Mouse (Mus musculus) retina, adult 2 months (tissue): Measurements from ENCODE around the gene Eml4.
A peak's percentile ranks its signal among the peaks of the same experiment; 100 is the strongest.

Experiments used
- DNase-seq: peaks from one replicate; pipeline ENCODE4 v3.0.0-alpha.2; 2012; ENCODE audit warnings: low read depth, low spot score

Eml4 gene

DNA sequence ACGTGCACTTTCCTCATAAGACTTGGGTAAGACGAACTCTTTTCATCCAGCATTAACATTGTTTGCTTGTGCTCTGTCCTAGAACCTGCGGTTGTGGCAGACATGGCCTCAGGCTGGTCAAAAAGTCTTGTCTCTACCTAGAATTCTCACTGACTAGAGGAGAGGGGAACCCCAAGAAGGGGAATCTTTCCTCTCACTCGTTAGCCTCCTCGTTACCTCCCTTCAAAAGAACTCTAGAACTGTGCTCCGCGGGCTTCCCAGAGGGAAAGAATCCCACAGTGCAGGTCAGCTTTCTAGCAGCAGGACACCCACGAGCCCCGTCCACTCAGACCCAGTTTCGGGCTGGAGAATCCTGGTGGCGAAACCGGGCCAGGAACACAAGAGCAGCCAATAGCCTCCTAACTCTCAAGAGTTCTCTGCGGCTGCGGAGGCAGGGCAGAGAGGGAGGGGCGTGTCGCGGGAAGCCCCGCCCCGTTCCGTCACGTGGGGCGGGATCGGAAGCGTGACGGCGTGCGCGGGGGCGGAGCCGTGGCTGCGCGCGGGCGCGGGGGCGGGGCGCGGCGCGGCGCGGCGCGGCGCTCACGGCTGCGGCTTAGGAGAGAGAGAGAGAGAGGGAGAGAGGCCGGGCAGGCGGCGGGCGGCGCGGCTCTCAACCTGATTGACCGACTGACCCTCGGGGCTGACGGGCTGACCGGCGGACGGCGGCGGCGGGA, at the start of gene Eml4:
Eml4 (plus strand) TSS at position 553 of the 713 bp plus-strand sequence.
- peak; percentile 83 for DNase-seq

DNA sequence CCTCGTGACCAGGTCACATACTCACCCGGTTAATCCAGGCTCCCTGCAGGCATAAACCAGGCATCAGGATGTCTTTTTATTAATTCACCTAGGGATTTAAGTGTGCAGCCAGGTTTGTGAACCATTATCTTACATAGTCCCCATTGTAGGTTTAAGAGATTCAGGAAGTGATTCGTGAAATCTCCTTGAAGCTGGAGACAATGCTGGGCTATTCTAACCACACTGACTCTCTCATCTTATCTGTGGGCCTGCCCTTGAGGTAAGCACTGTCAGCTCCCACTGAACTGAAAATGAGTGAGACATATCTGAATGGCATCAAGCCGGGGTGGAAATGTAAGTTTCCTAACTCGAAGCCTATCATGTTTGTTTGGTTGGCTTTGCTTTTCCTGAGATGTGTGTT, 49.3 kb upstream of the Eml4 start:
- no peak for DNase-seq

DNA sequence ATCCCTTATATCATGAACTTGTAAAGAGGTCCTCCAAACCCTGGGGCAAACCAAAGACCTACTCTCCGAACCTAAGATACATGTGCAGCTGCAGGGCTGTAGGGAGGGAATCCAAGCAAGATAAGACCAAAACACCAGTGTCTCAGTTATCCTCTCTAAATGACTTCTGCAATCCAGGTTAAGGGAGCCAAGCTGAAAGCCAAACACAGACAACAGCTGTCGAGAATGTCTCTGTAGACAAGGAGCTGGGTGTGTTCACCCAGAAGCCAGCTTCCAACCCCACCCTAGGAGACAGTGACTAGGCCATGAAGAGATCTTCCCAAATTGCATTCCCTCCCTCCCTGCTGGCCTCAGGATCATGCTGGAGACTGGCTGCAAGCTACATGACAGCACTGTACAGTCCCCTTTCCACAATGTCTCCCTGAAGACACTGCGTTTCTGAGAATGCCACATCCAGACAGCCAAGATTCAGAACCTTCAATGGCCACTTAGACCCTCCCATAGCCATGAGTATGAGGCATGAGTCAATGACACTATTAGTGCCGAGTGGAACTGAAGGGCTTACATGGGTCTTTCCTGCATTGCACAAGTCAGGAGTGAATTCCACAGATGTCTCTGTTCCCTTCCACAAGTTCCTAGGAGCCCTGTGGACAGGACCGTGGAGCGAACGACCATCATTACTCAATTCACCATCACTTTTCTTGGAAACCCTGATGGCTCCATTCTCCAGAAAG, 46.5 kb upstream of the Eml4 start:
- DNase-seq: no peak

DNA sequence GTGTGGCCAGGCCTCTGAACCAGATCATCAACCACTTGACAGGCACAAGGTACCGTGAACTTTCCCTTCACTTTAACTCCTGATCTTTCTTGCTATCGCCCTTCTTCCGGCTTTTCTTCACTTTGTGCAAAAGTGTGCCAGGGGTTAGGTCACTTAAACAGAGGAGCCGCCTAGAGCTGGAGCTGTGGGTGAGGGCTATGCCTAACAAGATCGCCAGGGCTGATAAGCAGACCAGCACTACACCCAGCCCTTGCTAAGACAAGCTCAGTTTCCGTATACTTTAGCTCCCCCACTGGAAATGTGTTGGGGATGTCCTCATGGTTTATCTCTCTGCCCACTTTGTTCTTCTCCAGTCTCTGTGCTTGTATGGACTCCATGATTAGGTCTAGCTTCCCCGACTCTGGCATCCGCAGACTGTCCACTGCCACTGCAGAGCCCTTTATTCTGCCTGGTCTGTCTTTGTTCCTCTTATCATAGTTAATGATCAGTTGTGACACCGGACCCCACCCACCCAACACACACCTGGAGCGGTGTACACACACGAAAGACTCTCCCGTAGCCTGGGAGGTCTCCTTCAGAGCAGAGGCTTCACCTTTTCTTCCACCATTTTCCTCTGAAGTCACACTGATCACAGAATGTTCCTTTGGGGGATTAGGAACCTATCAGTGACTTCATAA, 43.6 kb upstream of the Eml4 start:
- DNase-seq: no peak

DNA sequence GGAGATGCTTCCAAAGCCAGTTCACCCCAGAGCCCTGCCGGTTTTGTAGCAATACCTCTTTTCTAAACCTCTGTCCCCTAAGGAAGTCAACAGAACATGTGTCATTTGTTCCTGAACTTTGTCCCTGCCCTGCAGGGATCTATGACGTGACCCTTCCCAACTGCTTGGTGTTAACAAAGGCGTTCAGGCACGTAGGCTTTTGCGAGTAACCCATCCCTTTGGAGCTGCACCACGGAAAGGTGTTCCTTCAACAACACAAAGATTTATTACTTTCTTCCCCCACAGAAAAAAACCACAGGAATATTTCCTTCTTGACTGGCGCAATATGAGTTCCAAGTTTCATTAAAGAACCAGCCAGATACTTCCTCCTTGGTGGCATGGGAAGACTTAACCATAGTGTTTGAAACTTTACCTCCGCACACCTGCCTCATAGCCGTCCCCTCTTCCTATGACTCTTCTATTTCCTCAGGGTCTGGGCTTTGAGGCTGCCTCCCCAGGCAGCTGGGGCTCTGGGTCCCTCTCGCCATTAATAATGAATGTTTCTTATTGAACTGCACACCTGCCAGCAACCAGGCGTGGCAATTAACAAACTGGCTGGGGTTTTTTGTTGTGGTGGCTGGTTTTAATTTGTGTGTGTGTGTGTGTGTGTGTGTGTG, 43.0 kb upstream of the Eml4 start:
- DNase-seq: no peak

DNA sequence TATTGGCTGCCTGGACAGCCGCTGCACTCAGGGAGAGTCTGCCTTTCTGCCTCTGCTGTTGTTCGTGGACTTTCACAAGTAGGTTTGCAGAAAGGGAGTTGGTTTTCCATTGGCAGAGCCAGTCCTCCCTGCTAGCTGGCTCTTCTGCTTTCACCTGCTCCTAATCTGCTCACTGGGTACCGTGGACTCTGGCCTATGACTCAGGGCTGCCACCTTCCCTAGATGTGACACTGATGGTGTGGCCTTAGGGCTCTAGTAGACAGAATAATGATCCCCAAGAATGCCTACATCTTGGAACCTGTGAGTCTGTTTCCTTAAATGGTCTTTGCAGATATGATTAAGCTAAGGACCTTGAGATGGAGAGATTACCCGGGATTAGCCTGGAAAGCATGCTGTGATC, 42.3 kb upstream of the Eml4 start:
- DNase-seq: no peak

DNA sequence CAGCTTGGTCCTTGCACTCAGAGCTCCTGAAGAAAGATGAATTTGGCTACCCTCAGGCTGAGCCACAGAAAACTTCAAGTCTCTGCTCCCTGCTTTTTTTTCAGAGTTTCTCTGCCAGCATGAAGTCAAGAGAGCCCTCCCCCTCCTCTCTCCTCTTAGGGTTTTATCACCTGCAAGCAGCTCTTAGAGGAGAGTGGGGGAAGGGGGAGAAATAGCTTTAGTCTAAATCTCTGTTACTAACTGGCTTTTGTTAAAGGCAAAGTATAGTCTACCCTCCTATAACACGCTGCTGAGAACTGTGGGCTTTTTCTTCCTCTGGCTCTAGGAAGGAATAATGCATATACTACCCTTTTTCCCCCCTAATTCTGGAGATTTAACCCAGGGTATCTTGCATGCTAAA, 41.5 kb upstream of the Eml4 start:
- DNase-seq: no peak

DNA sequence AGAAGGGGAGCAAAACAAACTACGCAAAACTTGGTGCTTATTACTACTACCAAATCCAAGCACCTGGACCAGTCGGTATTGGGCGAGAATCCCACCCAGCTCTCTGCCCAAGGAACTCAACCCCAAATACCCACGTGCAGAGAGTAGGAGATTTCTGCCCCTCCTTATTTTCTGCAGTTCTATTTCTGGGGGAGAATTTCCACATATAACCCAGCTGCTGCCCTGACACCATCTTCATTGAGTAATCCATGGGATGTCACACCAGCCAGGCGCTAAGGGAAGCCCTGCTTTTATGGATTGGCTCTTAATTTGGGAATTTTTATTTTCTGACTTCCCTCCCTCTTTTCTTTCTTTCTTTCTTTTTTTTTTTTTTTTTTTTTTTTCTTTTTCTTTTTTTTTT, 38.9 kb upstream of the Eml4 start:
- no peak for DNase-seq

DNA sequence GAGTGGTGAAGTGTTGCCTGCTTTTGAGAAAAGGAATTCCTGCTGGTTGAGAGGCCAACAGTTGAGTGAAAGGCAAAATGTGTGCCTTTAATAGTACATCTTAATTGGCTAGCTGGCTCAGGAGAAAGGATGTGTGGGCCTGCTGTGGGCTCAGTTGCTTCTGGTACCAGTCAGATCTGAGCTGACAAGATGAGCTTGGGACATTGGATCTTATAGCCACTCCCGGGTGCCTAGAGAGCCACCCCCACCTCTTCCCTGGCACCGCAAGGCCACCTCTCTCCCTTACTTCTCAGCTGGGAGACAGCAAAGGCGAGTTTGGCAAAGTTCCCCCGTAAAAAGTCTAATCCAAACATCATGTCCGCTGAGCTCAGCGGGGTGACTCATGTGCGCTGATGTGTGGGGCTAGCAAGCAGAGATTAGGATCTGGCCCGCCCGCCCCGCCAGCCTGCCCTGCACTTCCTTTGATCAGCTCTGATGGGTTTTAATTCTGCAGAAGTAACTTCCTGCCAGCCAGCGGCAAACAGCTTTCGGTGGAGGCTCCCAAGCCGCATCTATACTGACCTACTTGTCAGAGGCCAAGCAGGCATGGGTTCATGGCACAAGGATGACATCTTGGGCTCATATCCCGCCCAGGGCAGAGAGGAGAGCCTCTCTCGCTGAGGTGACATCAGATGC, 38.4 kb upstream of the Eml4 start:
- DNase-seq: no peak

DNA sequence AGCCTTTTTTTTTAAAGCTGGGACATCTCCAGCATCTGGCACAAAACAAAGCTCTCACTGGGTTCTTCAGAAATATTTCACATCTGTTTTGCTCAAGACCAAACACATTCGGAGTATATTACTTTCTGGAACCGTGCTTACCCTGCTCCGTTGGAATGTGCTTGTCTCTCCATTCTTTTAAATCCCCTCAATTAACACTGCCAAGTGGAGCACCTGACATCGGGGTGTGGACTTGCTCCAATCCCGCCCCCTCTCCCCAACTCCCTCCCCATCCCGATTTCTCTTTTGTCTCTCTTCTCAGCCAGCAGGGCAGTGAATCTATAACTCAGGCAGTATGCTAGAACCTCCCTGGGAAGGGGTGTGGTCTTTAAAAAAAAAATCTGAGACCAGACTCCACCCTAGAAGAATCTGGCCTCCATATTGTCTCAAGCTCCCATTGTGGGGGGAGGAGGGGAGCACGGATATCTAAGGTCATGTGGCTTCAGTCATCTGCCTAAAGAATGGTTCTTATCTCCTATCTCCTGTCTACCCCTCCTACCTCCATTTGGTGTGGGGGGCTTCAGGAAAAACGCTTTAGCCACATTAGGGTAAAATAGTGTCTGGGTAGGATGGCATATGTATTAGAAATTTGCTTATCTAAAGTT, 37.6 kb upstream of the Eml4 start:
- no peak for DNase-seq

DNA sequence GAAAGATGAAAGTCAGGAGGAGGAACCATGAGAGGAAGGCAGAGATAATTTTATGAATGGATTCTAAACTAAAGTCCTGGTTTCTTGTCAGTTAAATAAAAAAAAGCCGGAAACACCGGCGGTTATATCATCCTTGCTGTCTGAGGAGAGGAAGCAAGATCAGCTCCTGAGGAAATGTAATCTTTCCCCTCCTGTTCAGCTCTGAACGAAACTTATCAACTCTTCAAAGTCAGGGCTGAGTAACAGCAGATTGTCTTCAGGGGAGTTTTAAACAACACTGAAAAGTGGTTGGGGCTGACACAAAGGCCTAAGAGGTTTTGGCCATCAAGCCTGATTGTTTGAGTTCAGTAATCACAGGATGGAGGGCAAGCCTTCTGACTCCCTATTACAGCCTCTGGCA, 35.3 kb upstream of the Eml4 start:
- no peak for DNase-seq

DNA sequence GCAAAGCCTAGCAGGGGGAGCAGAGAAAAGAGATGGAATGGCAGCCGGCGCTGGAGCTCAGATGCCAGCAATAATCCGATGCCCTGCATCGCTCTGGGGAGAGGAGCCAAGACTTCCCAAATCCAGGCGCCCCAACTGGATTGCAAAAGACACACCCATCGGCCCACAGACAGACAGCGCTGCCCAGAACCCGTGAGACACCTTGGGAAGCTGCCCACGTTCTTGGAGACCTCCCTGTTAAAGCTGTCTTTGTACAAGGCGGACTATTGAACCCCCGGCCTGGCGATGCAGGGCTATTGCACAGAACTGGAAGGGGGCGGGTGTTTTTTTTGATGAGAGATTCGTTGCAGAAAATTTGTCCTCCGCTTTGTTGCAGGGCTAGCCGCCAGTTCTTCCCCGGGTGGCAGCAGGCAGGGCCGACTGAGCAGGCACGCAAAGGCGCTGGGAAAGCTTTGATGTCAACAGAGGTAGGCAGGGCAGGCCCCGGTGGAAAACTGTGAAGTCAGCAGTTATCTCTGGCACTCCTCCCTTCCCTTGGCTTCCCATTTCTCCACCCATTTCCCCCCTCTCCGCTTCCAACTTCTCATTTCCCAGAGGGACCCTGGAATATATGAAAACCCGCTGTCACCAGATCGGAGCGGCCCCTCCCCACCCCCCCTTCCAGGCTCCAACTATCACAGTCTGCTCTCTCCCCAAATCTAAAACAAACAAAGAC, 28.0 kb upstream of the Eml4 start:
- no peak for DNase-seq

DNA sequence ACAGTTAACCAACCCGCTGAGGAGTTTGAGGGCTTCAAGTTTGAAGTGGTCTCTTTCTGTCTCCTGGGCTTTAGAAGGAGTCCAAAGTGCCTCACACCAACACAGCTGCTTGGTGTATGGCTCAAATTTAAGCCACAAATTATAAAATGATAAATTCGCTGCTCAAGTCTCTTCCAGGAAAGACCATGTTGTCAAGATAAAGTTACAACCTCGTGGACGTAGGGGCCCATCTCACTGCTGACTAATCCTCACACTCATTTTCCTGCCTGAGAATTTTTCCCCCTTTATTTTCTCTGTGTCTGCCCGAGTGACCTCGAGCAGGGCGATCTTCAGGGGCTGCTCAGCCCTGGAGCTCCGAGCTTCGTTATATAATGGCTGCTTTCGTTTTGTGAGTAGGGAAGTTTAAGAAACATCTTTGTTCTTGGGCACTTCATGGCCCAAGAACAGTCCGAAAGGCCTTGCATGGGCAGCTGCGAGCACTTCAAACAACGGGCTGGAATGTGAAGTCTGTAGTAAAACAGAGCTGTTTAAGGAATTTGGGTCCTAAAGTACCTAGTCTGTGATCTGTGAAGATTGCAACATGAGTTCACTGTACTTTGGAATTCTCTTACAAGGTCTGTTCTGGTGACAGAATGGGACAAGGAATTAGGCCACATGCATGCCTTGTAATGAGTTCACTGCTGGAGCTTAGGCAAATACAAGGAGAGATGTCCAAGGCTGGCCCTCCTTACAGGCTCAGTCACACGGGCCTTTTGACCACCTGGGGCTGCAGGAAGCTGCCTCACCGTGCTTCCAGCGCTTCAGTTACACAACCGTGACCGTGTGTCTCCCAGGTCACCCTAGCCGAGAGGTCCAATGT, 27.1 kb upstream of the Eml4 start:
- no peak for DNase-seq

DNA sequence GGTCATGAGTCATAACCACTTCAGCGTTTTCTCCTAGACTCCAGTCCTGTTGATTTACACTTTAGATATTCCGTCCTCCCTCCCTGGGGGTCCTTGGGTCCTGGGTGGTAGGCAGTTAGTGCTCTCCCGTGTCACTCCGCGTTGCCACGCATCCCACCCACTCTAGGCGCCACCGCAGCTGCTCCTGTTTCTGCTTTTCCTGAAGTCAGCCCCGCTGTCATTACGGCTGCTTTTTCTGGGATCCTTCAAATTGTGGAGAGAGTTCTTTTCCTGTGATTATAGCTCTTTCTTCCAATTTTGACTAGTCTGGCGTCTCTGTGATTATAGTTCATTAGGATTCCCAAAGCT, 26.5 kb upstream of the Eml4 start:
- DNase-seq: no peak

DNA sequence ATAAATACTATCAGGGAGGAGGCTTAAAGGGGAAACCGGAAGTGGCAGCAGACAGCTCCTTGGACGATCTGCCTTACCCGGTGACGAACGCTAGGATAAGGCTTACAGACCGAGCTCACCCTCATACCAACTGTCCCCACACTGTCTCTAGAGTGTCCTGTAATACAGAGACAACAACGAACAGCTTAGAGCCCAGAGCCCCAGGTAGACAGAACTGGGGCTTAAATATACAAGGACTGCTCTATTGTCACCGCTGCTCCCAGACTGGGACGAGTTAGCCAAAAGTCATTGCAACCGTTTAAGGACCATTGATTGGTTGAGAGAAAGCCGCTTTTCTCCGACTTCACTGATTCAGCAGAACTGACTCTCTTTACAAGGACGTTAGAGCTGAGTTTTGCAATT, 15.5 kb upstream of the Eml4 start:
- no peak for DNase-seq

DNA sequence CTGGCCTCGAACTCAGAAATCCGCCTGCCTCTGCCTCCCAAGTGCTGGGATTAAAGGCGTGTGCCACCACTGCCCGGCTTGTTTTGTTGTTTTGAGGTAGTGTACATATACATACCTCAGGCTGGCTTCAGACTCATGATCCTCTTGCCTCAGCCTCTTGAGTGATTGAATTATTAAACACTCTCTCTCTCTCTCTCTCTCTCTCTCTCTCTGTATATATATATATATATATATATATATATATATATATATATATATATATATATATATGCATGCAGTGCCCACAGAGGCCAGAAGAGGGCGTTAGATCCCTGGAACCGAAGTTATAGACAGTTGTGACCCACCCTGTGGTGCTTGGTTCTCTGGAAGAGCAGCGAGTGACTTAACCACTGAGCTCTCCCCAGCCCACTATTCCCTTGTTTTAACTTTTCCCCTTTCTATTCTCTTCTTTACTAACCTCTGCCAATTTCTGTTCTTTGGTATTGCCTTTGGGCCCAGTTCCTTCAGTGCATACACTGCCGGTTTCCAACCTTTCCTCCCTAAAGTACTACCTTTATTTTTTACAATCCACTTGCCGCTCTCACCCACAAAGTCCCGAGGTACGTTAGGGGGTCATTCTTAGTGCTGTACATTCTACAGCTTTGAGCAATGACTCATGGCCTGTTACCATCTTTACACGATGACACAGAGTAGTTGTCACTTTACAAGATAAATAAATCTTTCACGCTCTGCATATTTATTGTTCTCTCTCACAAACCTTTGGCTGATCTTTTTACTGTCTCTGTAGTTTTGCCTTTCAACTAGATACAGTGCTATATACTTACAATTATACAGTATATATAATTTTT, 13.5 kb upstream of the Eml4 start:
- no peak for DNase-seq

DNA sequence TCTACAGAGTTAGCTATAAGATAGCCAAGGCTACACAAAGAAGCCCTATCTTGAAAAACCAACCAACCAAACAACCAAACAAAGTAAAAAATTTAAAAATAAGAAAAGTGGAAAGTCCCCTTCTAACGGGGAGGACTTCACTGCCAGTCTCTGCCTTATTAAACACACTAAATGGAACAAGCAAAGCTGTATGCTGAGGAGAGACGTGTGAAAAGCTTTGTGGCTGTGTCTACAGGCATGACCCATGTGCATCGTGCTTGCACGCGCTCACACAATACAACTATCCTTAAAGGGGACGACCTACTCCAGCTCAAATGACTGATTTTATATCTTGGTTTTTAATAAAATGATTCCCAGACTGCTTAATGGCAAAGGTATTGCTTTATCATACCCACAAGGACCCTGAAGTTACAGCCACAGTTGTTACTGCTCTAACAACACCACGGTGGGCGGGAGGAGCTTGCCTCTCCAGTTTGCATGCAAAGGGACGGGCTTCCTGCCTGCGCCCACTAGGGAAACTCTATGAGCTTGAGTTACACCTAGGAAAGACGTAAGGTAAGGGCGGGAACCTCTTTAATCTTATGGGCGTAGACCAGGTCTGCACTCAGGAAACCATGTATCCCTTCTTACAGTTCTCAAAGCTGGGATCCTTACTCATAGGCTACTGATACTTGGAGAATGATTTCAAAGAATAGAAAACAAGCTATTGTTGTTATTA, 11.2 kb upstream of the Eml4 start:
- no peak for DNase-seq

DNA sequence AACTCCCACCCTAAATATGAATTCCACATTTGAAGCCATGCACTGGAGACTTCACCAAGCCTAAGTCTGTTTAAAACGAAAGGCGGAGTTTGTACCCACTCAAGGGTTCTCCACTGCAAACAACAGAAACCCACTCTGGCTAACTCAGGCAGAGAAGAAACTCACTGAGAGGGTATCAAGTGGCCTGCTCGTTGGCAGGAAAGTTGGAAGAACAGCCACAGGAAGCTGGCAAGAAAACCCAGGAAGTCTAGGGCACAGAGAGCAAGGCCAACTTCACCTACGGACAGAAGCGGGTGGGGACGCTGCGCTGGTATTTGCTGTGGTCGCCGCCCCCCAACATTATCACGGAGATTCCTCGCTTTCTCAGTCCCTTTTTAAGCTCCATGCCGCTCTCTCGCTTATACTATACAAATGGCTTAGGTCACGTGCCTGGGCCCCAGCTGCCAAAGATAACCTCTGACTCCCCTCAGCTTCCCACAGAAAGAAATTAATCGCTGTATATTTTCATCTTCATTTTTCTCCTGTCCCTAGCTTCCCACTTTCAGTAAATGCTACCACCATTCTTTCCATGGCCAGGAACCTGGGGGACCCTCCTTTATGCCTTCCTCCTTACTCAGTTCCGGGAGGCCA, 9.7 kb upstream of the Eml4 start:
- DNase-seq: no peak
